Mouse (Mus musculus): ENCODE data around the gene Paqr8.
A peak's percentile ranks its signal among the peaks of the same experiment; 100 is the strongest.

The Paqr8 gene

GRCm38 (mm10) chr1:20890404-20890921 lies at the start of gene Paqr8:
Gene Paqr8, plus strand, starts transcription at chr1:20890606.
- DNase-seq (ENCODE audit: low spot score in 2 of 2) = peak; percentile 66 to 74

GRCm38 (mm10) chr1:20856924-20857902 lies 33.2 kb upstream of the Paqr8 start:
- DNase-seq (ENCODE audit: low spot score in 2 of 2) = no peak

DNA sequence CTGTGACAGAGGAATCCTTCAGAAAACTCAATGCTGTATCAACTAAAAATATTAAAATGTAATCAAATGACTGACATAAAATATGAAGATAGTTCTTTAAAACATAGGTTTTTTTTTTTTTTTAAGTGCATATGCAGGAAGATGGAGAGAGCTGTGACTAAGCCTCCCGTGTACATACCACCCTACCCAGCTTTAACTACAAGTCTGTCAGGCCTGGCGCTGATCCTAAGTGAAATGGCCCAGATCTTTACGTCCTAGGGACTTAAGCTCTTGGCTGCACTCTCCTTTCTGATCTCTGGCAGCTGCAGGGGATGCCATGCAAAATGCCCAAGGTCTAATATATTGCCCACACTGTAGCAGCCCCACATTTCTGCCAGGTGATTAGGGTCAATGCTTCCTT lies 29.6 kb upstream of the Paqr8 start:
- DNase-seq (ENCODE audit: low spot score in 2 of 2) = no peak

DNA sequence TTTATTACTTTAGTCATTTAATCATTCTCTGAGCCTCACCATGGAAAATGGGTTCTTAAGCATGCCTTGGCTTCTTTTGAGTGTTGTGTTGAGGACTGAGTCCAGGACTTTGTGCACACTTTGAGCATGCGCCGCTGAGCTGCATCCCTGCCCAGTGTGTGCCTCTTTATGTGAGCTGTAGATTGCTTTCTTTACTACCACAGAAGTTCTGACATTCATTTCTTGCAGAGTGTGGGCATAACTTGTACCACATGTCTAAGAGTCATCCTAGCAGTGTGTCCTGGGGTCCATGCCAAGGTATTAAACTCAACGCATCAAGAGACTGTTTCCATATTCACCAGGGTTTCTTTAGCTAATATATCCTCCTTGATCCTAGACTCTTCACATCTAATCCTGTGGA lies 28.5 kb upstream of the Paqr8 start:
- no peak for DNase-seq (ENCODE audit: low spot score in 2 of 2)

DNA sequence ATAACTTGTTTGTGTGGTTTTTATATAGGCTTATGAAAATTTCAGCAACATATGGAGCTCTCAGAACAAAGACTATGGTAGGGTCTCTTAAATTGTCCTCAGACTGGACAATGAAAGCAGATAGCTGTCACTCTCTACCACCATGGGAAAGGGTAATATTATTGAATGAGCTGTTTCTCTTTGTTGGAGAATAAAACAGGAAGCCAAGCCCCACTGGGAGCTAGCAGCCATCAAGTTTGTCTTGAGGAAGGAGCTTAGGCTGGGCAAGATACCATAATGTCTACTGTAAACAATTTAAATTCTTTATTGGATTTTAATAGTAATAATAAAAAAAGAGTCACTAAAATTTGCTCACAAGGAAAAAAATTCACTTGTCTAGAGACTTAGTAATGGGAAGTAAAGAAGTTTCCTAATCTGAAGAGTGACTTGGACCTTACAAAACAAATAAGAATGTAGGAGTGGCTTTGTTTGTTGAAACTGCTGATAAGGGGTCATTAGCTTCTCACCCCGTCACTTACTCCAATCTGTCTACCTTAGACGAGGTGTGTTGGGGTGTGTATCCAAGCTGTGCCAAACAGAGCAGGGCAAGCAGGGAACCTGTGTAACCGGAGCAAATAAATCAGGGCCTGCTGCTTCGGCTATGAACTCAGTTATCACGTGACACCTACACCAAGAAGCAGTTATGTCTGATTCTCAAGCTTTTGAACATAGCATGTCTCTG lies 26.8 kb upstream of the Paqr8 start:
- no peak for DNase-seq (ENCODE audit: low spot score in 2 of 2)

GRCm38 (mm10) chr1:20867241-20867902 lies 23.0 kb upstream of the Paqr8 start:
- DNase-seq (ENCODE audit: low spot score in 2 of 2) = no peak

DNA sequence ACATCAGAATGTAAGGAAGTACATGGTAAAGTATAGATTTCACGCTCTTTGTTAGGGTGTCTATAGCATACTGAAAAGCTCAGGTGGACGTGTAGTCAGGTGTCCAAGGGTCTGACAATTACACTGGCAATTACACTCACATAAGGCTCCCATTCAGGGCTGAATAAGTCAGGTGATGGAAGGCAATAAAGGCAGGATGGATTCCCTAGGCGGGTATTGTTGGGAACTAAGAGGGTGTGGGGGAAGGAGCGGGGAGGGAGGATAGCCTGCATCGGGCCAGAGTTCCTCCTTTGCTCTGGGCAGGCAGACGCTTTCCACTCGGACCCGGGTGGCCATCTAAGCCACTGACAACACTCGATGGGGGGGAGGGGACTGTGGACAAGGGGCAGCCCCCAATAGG lies 22.4 kb upstream of the Paqr8 start:
- DNase-seq (ENCODE audit: low spot score in 2 of 2) = no peak

GRCm38 (mm10) chr1:20870887-20871286 lies 19.5 kb upstream of the Paqr8 start:
- no peak for DNase-seq (ENCODE audit: low spot score in 2 of 2)

DNA sequence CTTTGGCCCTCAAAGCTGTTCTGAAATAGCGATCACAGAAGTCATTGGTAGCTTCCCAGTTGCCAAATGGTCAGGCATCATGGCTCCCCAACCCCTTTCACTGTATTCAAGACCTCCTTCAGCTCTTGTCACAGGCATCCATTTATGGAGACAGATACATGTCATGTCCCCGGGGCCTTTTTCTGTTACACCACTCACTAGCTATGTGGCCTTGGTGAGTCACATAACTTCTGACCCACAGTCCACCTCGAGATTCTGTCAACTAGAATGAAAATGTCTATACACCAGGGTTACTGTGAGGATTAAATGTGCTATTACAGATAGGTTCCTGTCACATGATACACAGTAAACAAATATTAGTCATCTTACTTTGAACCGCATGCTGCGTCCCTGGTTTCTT lies 17.9 kb upstream of the Paqr8 start:
- DNase-seq (ENCODE audit: low spot score in 2 of 2) = no peak

DNA sequence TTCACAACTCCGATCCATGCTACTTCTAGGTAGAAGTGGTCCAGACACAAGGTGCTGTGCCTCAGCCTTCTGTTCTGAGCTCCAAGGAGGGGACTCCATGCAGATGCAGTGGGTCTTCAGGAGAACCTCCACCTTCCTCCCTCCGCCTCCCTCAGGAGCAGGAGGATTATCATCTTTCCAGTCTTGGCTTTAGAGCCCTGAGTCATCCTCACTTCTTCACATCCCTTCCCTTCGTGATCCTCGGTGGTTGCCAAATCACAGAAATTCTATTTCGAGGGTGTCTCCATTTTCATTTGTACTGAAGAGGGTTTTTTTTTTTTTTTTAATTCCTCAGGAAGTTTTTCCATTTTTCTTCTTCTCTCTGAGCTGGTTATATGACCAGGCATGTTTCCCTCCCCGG lies 16.3 kb upstream of the Paqr8 start:
- DNase-seq (ENCODE audit: low spot score in 2 of 2) = no peak

GRCm38 (mm10) chr1:20877355-20877754 lies 13.1 kb upstream of the Paqr8 start:
- no peak for DNase-seq (ENCODE audit: low spot score in 2 of 2)

DNA sequence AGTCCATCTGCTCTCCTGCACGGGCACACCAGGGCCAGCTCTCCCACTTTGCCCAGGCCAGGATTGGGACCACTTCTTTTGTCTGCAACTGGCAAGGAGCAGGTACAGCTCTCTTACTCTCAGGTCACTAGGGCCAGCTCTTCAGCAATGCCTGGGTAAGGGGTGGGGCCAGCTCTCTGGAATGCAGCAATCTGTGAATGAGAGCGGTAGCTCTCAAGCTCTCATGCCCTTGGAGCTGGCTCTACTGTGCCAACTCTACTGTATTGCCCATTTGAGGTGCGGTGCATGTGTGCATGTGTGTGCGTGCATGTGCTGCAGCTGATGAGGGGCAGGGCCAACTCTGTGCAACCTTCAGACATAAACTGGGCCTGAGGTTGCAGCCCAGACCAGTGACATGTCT lies 11.0 kb upstream of the Paqr8 start:
- no peak for DNase-seq (ENCODE audit: low spot score in 2 of 2)

DNA sequence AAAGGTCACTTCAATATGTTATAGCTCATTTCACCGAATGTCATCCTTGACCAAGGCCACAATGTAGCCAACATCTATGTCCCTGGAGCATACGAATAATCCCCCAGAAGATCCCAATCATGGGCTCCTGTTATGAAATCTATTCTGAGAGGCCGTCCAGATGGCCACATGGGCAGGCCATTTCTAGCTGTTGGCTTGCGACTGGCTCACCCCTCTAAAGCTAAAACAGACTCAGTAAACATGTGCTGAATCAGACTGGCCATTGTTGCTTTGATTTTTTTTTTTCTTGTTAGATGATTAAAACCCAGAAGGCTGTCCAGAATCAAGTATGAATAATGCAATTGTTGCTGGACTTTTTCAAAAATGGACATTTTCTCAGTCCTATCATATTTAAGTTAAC lies 7.3 kb upstream of the Paqr8 start:
- no peak for DNase-seq (ENCODE audit: low spot score in 2 of 2)

- DNase-seq (ENCODE audit: low spot score in 2 of 2) = no peak
These were observed 566 bp upstream of the Paqr8 start for GRCm38 (mm10) chr1:20889677-20890403.

DNA sequence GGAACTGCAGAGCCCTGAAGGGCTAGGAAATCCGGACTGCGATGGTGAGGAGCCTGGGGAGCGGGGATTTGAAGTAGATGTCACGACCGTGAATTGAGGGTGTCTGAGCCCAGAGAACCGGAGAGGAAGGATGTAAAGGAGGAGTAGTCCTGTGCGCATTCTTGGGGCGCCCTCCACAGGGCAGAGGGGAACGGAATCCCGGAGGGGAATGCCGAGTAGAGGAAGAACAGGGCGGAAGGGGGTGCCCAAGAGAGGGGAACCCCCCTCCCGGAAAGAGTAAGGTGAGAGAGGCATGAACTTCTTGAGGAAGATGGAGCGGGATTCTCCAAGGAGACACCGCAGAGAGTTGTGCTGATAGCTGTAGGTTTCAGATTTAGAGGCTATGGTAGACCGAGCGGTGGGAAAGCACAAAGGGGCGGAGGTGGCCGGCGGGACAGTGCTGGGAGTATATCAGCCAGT lies 564 bp downstream of the Paqr8 start:
- DNase-seq (ENCODE audit: low spot score in 2 of 2) = peak; percentile 67 to 69

- DNase-seq (ENCODE audit: low spot score in 2 of 2) = no peak
These were observed 2.7 kb downstream of the Paqr8 start for GRCm38 (mm10) chr1:20893059-20893458.

- DNase-seq (ENCODE audit: low spot score in 2 of 2) = no peak
These were observed 8.0 kb downstream of the Paqr8 start for GRCm38 (mm10) chr1:20898391-20898790.

- no peak for DNase-seq (ENCODE audit: low spot score in 2 of 2)
These were observed 9.9 kb downstream of the Paqr8 start for GRCm38 (mm10) chr1:20900336-20900735.

GRCm38 (mm10) chr1:20905501-20906127 lies 15.2 kb downstream of the Paqr8 start:
- peak in 1 of 2 experiments; percentile 36 for DNase-seq (ENCODE audit: low spot score in 2 of 2)

DNA sequence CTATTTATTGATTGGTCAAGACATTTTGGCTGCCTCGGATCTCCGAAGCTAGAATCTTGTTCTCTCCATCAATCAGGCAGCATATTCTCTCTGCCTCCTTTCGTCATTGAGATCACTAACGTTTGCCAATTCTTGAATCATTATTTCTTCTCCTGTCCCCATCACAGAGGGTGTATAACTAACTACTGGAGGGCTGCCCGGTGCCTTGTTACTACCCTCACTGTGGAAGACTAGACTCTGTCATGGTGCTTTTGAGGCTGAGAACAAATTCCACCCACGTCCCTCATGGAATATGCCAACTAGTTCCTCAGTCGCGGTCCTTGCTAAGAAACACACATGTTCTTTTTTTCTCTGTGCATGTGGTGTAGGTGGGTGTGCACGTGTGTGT lies 15.7 kb downstream of the Paqr8 start:
- peak; percentile 44 to 61 for DNase-seq (ENCODE audit: low spot score in 2 of 2)

- no peak for DNase-seq (ENCODE audit: low spot score in 2 of 2)
These were observed 18.1 kb downstream of the Paqr8 start for GRCm38 (mm10) chr1:20908541-20908940.

Measured in frontal cortex, postnatal 25 days (tissue).